ENCODE assay signal across 9 mouse cellular contexts in the genomic region with DNA sequence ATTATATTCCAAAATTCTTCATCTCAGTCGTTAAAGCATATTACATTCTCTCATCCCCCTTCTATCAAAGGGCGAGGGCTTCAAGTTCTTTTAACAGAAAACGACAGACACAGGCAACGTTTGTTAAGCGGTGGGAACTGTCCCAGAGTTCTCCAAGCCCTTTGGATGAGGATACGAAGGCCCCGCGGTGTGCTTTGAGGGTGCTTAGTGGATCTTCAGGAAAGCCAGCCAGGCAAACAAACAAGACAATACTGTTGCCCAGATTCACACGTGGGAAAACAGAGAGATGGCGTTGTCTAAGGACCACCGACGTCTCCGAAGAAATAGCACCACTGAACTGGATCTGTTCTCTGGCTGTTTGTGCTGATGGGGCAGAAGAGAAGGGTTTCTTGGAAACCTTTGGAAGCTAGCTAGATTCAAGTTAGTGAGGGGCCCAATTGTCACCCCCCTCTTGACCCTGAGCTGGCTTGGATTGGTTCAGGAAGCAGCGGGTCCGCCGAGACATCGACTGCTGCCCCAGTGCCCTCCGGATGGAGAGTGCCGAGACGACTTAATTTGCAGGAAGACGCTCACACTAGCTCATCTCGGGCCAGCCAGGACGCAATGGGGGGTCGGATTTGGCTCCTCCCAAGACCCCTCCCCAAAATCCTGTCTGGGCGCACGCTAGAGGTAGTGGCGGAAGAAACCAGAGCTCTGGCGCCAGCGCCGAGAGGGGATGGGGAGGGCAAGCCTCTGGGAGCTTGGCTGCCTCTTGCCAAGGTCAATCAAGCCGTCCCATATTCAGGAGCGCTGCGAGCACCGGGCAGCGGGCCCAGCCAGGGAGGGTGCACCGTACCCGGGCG. TPM values are rescaled to one million over a fixed set of nuclear protein-coding genes. Genes with fewer than 3 reads are reported as not detected.
A peak's percentile ranks its signal among the peaks of the same experiment; 100 is the strongest.
DNase-seq lines count a peak whose midpoint lies in the region; ATAC-seq lines count a peak whose summit lies in the region.
"Had no signal": no experiment of that assay in that cellular context is flagged by ENCODE, and none has a peak within 500 bp of the region (broad histone marks: within the 10 kb centered on the region; RNA-seq: fewer than 3 reads in every experiment).

No protein-coding gene starts in this region.

- H3K4me1 ChIP-seq in hindbrain, embryonic 15.5 days (replicated peaks), result peaks cover 40% of the 10 kb centered on the region

- H3K36me3 ChIP-seq in hindbrain, embryonic 15.5 days, result no peaks in the 10 kb centered on the region

- H3K9me3 ChIP-seq in hindbrain, embryonic 15.5 days, result no peaks in the 10 kb centered on the region

- intact Hi-C loops in left cerebral cortex, postnatal 10 days (cut with DNase I), result loop anchor here (5.0 to 10.0 kb wide), 3 partner anchors 41 to 84 kb away; no protein-coding TSS in a partner anchor

- H3K4me2 ChIP-seq in hindbrain, embryonic 15.5 days, result peak overlapping the region; percentile 57

- peaks cover 30% of the 10 kb centered on the region for H3K27me3 ChIP-seq in hindbrain, embryonic 15.5 days

- 3% methylated on average over 38 of the region's 38 CpGs for WGBS in hindbrain, embryonic 15.5 days

- DNase-seq in adrenal gland, adult (ENCODE audit: inconsistent age in 2 of 2, low spot score in 1 of 2), result peak; percentile 74 to 88
- DNase-seq in cerebellum, adult 9-10 months, result peak; percentile 40
- peak; percentile 70 for DNase-seq in gastrocnemius, postnatal 10 days
- DNase-seq in left cerebral cortex, postnatal 10 days (ENCODE audit: extremely low spot score in 1 of 2, low spot score in 2 of 2), result peak; percentile 22 to 76
- DNase-seq in lung, postnatal 36 days, result peak; percentile 66
- peak; percentile 29 for DNase-seq in right cerebral cortex, postnatal 25 days
- DNase-seq in spleen, postnatal 14 days (ENCODE audit: low spot score in 2 of 2), result no peak

- H3K27ac ChIP-seq in hindbrain, embryonic 15.5 days (replicated peaks), result no peak overlapping the region
- H3K27ac ChIP-seq: macrophage had no signal

- peak; percentile 55 for ATAC-seq in hindbrain, embryonic 15.5 days (ENCODE audit: low FRiP score, low read depth)

- peak overlapping the region; percentile 32 for H3K4me3 ChIP-seq in hindbrain, embryonic 15.5 days

- H3K9ac ChIP-seq in hindbrain, embryonic 15.5 days, result no peak overlapping the region

RNA-seq across cellular contexts. Expression of a gene that starts 43.5 kb away (rescaled TPM):
- total RNA-seq in gastrocnemius, postnatal 10 days (2021), result 10 to 100 TPM in 1 of 2 experiments, 1 to 10 TPM in 1; 6.1 to 11.8 TPM
- polyA plus RNA-seq in hindbrain, embryonic 15.5 days (2015; fragmentation: Nextera tagmentation; extraction: Ambion mirVana), result 12.2 and 12.9 TPM in 2 replicates
- total RNA-seq in left cerebral cortex, postnatal 10 days (2021), result 10 to 100 TPM; 29.7 to 34.1 TPM

Comparison
In these comparisons a context has a peak if more than half of its experiments do, and no peak if none do; other contexts are left out.
1. DNase-seq: peak in adrenal gland, adult (2 of 2), cerebellum, adult 9-10 months (single experiment), gastrocnemius, postnatal 10 days (single experiment), left cerebral cortex, postnatal 10 days (2 of 2), lung, postnatal 36 days (single experiment) and right cerebral cortex, postnatal 25 days (single experiment); none in spleen, postnatal 14 days (0 of 2).